In the genomic region with DNA sequence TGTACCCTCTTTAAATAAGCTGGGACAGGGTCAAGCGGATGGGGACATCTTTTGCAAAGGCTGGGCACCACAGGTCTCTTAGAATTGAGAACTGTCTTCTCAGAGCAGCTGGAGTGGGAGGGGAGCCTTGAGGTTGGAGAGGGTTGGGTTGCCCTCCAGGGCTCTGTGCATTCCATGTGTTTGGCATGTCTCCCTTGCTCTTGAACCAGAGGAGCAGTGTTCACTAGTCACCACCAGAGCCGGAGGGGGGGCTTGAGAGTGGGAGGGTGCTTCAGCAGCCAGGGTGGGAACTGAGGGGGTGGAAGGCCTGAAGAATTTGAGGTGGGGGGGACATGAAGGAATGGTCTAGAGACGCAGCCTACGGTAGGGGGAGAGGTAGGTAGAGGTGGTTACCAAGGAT, we compare ENCODE assay signal across 9 mouse cellular contexts. TPM values are rescaled to one million over a fixed set of nuclear protein-coding genes. Genes with fewer than 3 reads are reported as not detected.
DNase-seq lines count a peak whose midpoint lies in the region; ATAC-seq lines count a peak whose summit lies in the region.
"Had no signal": no experiment of that assay in that cellular context is flagged by ENCODE, and none has a peak within 500 bp of the region (broad histone marks: within the 10 kb centered on the region; RNA-seq: fewer than 3 reads in every experiment).

No protein-coding gene starts in this region.

- intact Hi-C loops in left cerebral cortex, postnatal 14 days (cut with DNase I): no loop called here

- no peak overlapping the region for H3K27ac ChIP-seq in neural tube, embryonic 12.5 days
- peak overlapping the region; percentile 90; the same call in 1 of the 2 replicates for H3K27ac ChIP-seq in limb, embryonic 10.5 days

- DNase-seq in CD4-positive, CD25-positive, alpha-beta regulatory T cell, adult 2 months (ENCODE audit: low read depth, low spot score): peak; percentile 15
- no peak for DNase-seq in neural tube, embryonic 10.5 days (ENCODE audit: extremely low spot score, low spot score)
- DNase-seq in limb, embryonic 10.5 days (ENCODE audit: low spot score): no peak
- DNase-seq in retina, embryonic 14.5 days (ENCODE audit: low spot score): peak; percentile 22
- no peak for DNase-seq in T-cell, adult 2 months (ENCODE audit: low spot score)
- no peak for DNase-seq in left cerebral cortex, postnatal 14 days (ENCODE audit: low spot score in 2 of 2)

- H3K36me3 ChIP-seq in neural tube, embryonic 12.5 days: peaks cover 53% of the 10 kb centered on the region
- peaks cover 60% of the 10 kb centered on the region for H3K36me3 ChIP-seq in limb, embryonic 10.5 days

- H3K4me1 ChIP-seq in neural tube, embryonic 12.5 days: peaks cover 33% of the 10 kb centered on the region
- peaks cover 42% of the 10 kb centered on the region for H3K4me1 ChIP-seq in limb, embryonic 10.5 days

- 0 out of 2 replicates have a peak overlapping the region, but pooled peaks have one; percentile 26 for H3K9ac ChIP-seq in neural tube, embryonic 12.5 days

- no peak overlapping the region; the same call in 1 of the 2 replicates for H3K4me3 ChIP-seq in neural tube, embryonic 12.5 days
- H3K4me3 ChIP-seq in limb, embryonic 10.5 days: peak overlapping the region; percentile 83

- 70% methylated on average over 4 of the region's 4 CpGs for WGBS in neural tube, embryonic 12.5 days
- 71% methylated on average over 4 of the region's 4 CpGs for WGBS in limb, embryonic 10.5 days

- peak overlapping the region; percentile 73 for H3K4me2 ChIP-seq in neural tube, embryonic 12.5 days (replicated peaks)

- H3K9me3 ChIP-seq in neural tube, embryonic 12.5 days: no peaks in the 10 kb centered on the region
- no peaks in the 10 kb centered on the region for H3K9me3 ChIP-seq in limb, embryonic 10.5 days (replicated peaks)

- no peak for ATAC-seq in CD4-positive, CD25-positive, alpha-beta regulatory T cell, adult 4 months
- ATAC-seq in neural tube, embryonic 12.5 days (ENCODE audit: low FRiP score, low read depth): no peak

- H3K27me3 ChIP-seq in neural tube, embryonic 12.5 days (replicated peaks): no peaks in the 10 kb centered on the region
- no peaks in the 10 kb centered on the region for H3K27me3 ChIP-seq in limb, embryonic 10.5 days (ENCODE audit: low read depth, poor library complexity, severe bottlenecking)

RNA-seq across cellular contexts. Expression of a gene that starts 1.5 kb away (rescaled TPM):
- 1 to 10 TPM; 3.8 to 5.6 TPM for polyA plus RNA-seq in CD4-positive, CD25-positive, alpha-beta regulatory T cell, adult 4 months (2017; shearing (Covaris generic))
- 30.1 and 32.2 TPM in 2 replicates for polyA plus RNA-seq in neural tube, embryonic 12.5 days (2016; fragmentation: Nextera tagmentation; extraction: Ambion mirVana)
- polyA plus RNA-seq in limb, embryonic 10.5 days (2016; fragmentation: Nextera tagmentation; extraction: Ambion mirVana): 28.7 and 32.0 TPM in 2 replicates
- total RNA-seq in left cerebral cortex, postnatal 14 days (2021): 100 to 1,000 TPM in 1 of 2 experiments, 10 to 100 TPM in 1; 88.5 to 102 TPM

RNA-seq across cellular contexts. Expression of a gene that starts 12.0 kb away (rescaled TPM):
- under 1 TPM in 1 of 2 experiments, not detected in 1; 0.46 TPM for polyA plus RNA-seq in CD4-positive, CD25-positive, alpha-beta regulatory T cell, adult 4 months (2017; shearing (Covaris generic))
- 40.0 and 51.0 TPM in 2 replicates for polyA plus RNA-seq in neural tube, embryonic 12.5 days (2016; fragmentation: Nextera tagmentation; extraction: Ambion mirVana)
- polyA plus RNA-seq in limb, embryonic 10.5 days (2016; fragmentation: Nextera tagmentation; extraction: Ambion mirVana): 2.1 and 2.8 TPM in 2 replicates
- total RNA-seq in left cerebral cortex, postnatal 14 days (2021): 1 to 10 TPM; 1.4 to 2.0 TPM
- total RNA-seq: neutrophil, adult 5-6 weeks had no signal

RNA-seq across cellular contexts. Expression of a gene that starts 12.2 kb away (rescaled TPM):
- polyA plus RNA-seq in CD4-positive, CD25-positive, alpha-beta regulatory T cell, adult 4 months (2017; shearing (Covaris generic)): 100 to 1,000 TPM; 147 to 202 TPM
- 237 and 239 TPM in 2 replicates for polyA plus RNA-seq in neural tube, embryonic 12.5 days (2016; fragmentation: Nextera tagmentation; extraction: Ambion mirVana)
- polyA plus RNA-seq in limb, embryonic 10.5 days (2016; fragmentation: Nextera tagmentation; extraction: Ambion mirVana): 421 and 433 TPM in 2 replicates
- total RNA-seq in left cerebral cortex, postnatal 14 days (2021): 10 to 100 TPM; 88.8 to 93.6 TPM

Comparison
In these comparisons a context has a peak if more than half of its experiments do, and no peak if none do; other contexts are left out.
1. DNase-seq: peak in CD4-positive, CD25-positive, alpha-beta regulatory T cell, adult 2 months (single experiment) and retina, embryonic 14.5 days (single experiment); none in neural tube, embryonic 10.5 days (single experiment), limb, embryonic 10.5 days (single experiment), T-cell, adult 2 months (single experiment) and left cerebral cortex, postnatal 14 days (0 of 2).
2. RNA of a gene that starts 12.0 kb away (polyA plus RNA-seq): 40.0 to 51.0 TPM in neural tube, embryonic 12.5 days; 2.1 to 2.8 TPM in limb, embryonic 10.5 days and 0.46 TPM in CD4-positive, CD25-positive, alpha-beta regulatory T cell, adult 4 months; every median in the first group is over 10 times any median in the second.